Mouse (Mus musculus): ENCODE data around the gene Spata9. TPM values are rescaled to one million over a fixed set of nuclear protein-coding genes. Genes with fewer than 3 reads are reported as not detected.

The Spata9 gene
- total RNA-seq, 2 experiments from 2014 or later, result 0.46 TPM; not detected in 1

- TF ChIP-seq CTCF (conservative IDR thresholded peaks at IDR 0.05), result no peak
- no peak for DNase-seq (ENCODE audit: low spot score in 2 of 2)
- Histone ChIP-seq H3K4me3 (peak overlapping the region; percentile 81), H3K27ac (peak overlapping the region; percentile 96)
These were observed 22.7 kb upstream of the Spata9 start for GRCm38 (mm10) chr13:75944044-75944820.

- Histone ChIP-seq H3K27ac (no peak overlapping the region), H3K4me3 (no peak overlapping the region)
- TF ChIP-seq CTCF (conservative IDR thresholded peaks at IDR 0.05), result no peak
- no peak for DNase-seq (ENCODE audit: low spot score in 2 of 2)
These were observed 16.7 kb upstream of the Spata9 start for GRCm38 (mm10) chr13:75950295-75950694.

- H3K27ac ChIP-seq, result no peak overlapping the region
- no peak overlapping the region for H3K4me3 ChIP-seq
- TF ChIP-seq CTCF (conservative IDR thresholded peaks at IDR 0.05), result no peak
- DNase-seq (ENCODE audit: low spot score in 2 of 2), result no peak
These were observed 11.5 kb upstream of the Spata9 start for GRCm38 (mm10) chr13:75955357-75955992.

- Histone ChIP-seq H3K27ac (no peak overlapping the region), H3K4me3 (no peak overlapping the region)
- DNase-seq (ENCODE audit: low spot score in 2 of 2), result no peak
- TF ChIP-seq CTCF (conservative IDR thresholded peaks at IDR 0.05), result no peak
These were observed 7.5 kb downstream of the Spata9 start for GRCm38 (mm10) chr13:75974481-75974880.

- TF ChIP-seq CTCF (conservative IDR thresholded peaks at IDR 0.05), result no peak
- DNase-seq (ENCODE audit: low spot score in 2 of 2), result peak in 1 of 2 experiments; percentile 6
- Histone ChIP-seq H3K4me3 (no peak overlapping the region), H3K27ac (no peak overlapping the region)
These were observed 8.7 kb downstream of the Spata9 start for GRCm38 (mm10) chr13:75975629-75976028.

GRCm38 (mm10) chr13:75976218-75976617 lies 9.3 kb downstream of the Spata9 start:
- no peak overlapping the region for H3K27ac ChIP-seq
- DNase-seq (ENCODE audit: low spot score in 2 of 2), result no peak
- no peak overlapping the region for H3K4me3 ChIP-seq
- no peak for TF ChIP-seq CTCF (conservative IDR thresholded peaks at IDR 0.05)

- DNase-seq (ENCODE audit: low spot score in 2 of 2), result no peak
- H3K4me3 ChIP-seq, result no peak overlapping the region
- TF ChIP-seq CTCF (conservative IDR thresholded peaks at IDR 0.05), result no peak
- no peak overlapping the region for H3K27ac ChIP-seq
These were observed 9.7 kb downstream of the Spata9 start for GRCm38 (mm10) chr13:75976649-75977048.

- TF ChIP-seq CTCF (conservative IDR thresholded peaks at IDR 0.05), result peak; percentile 62
- Histone ChIP-seq H3K4me3 (no peak overlapping the region), H3K27ac (no peak overlapping the region)
- DNase-seq (ENCODE audit: low spot score in 2 of 2), result no peak
These were observed 15.0 kb downstream of the Spata9 start for GRCm38 (mm10) chr13:75981901-75982300.

- TF ChIP-seq CTCF (conservative IDR thresholded peaks at IDR 0.05), result no peak
- Histone ChIP-seq H3K27ac (0 out of 2 replicates have a peak overlapping the region, but pooled peaks have one; percentile 36), H3K4me3 (no peak overlapping the region)
- no peak for DNase-seq (ENCODE audit: low spot score in 2 of 2)
These were observed 21.1 kb downstream of the Spata9 start for GRCm38 (mm10) chr13:75988096-75988495.

- no peak for DNase-seq (ENCODE audit: low spot score in 2 of 2)
- no peak for TF ChIP-seq CTCF (conservative IDR thresholded peaks at IDR 0.05)
- H3K27ac ChIP-seq, result no peak overlapping the region
- H3K4me3 ChIP-seq, result no peak overlapping the region
These were observed 25.4 kb downstream of the Spata9 start for GRCm38 (mm10) chr13:75992169-75993028.

- Histone ChIP-seq H3K27ac (no peak overlapping the region), H3K4me3 (no peak overlapping the region)
- TF ChIP-seq CTCF (conservative IDR thresholded peaks at IDR 0.05), result no peak
These were observed 36.3 kb downstream of the Spata9 start for GRCm38 (mm10) chr13:76003272-76003671.

GRCm38 (mm10) chr13:76014511-76014910 lies 47.6 kb downstream of the Spata9 start:
- DNase-seq (ENCODE audit: low spot score in 2 of 2), result no peak
- Histone ChIP-seq H3K27ac (no peak overlapping the region), H3K4me3 (no peak overlapping the region)
- no peak for TF ChIP-seq CTCF (conservative IDR thresholded peaks at IDR 0.05)

More at GRCm38 (mm10) chr13:76003272-76003671, 36.3 kb downstream of the Spata9 start:
- no peak for DNase-seq (ENCODE audit: low spot score in 2 of 2)

- Histone ChIP-seq H3K27ac (peak overlapping the region; percentile 96), H3K4me3 (peak overlapping the region; percentile 82)
- no peak for DNase-seq (ENCODE audit: low spot score in 2 of 2)
- no peak for TF ChIP-seq CTCF (conservative IDR thresholded peaks at IDR 0.05)
These were observed 50.5 kb downstream of the Spata9 start for GRCm38 (mm10) chr13:76017465-76017864.

Measured in layer of hippocampus, adult 2 months (tissue).